Mouse (Mus musculus) midbrain, postnatal 0 days (tissue): ENCODE results near the gene Atad2b. TPM values are rescaled to one million over a fixed set of nuclear protein-coding genes. Genes with fewer than 3 reads are reported as not detected.

Source experiments
- ATAC-seq: fragments of 200-750 bp; cut with Nextera tagmentation; 2 replicates; pipeline ENCODE4 v1.8.0; 2017; ENCODE audit warnings: moderate number of reproducible peaks, mild to moderate bottlenecking, moderate TSS enrichment, moderate library complexity; ENCODE audit not compliant: low FRiP score
- DNase-seq: peaks from one replicate; pipeline ENCODE4 v3.0.0-alpha.2; 2015; ENCODE audit warnings: low spot score
- H3K27ac ChIP-seq: fragments of 300-500 bp; sonication (generic); 2 replicates; pipeline ENCODE4 v1.5.1; 2014; ENCODE audit warnings: low read depth, mild to moderate bottlenecking, low read length, mixed read lengths
- H3K27me3 ChIP-seq: fragments of 300-500 bp; sonication (generic); 2 replicates; pipeline ENCODE4 v1.6.1; 2014; ENCODE audit warnings: low read length, control low read depth, mixed read lengths; ENCODE audit not compliant: insufficient read depth
- H3K36me3 ChIP-seq: fragments of 300-500 bp; sonication (generic); 2 replicates; pipeline ENCODE4 v1.6.1; 2014; ENCODE audit warnings: low read length, control low read depth, mixed read lengths; ENCODE audit not compliant: insufficient read depth
- H3K4me1 ChIP-seq: fragments of 300-500 bp; sonication (generic); 2 replicates; pipeline ENCODE4 v1.6.1; 2014; ENCODE audit warnings: mild to moderate bottlenecking, control low read depth, antibody characterized with exemption, low read length, mixed read lengths; ENCODE audit not compliant: insufficient read depth
- H3K4me2 ChIP-seq: fragments of 300-500 bp; sonication (generic); 2 replicates; pipeline ENCODE4 v1.6.1; 2014; ENCODE audit warnings: low read depth, mild to moderate bottlenecking, low read length, mixed read lengths; ENCODE audit not compliant: poor library complexity, severe bottlenecking
- H3K4me3 ChIP-seq: fragments of 300-500 bp; sonication (generic); 2 replicates; pipeline ENCODE4 v1.5.1; 2014; ENCODE audit warnings: low read depth, mild to moderate bottlenecking, low read length, moderate library complexity
- H3K9ac ChIP-seq: fragments of 300-500 bp; sonication (generic); replicated peaks from 2 replicates; pipeline ENCODE4 v1.6.1; 2014; ENCODE audit warnings: mild to moderate bottlenecking, low read length, moderate library complexity, mixed read lengths; ENCODE audit not compliant: poor library complexity, severe bottlenecking
- H3K9me3 ChIP-seq: fragments of 300-500 bp; sonication (generic); 2 replicates; pipeline ENCODE4 v1.6.1; 2016; ENCODE audit warnings: low read length, control low read depth
- CTCF ChIP-seq: IDR thresholded peaks from 2 replicates; pipeline ENCODE4 v1.5.1; 2016; ENCODE audit warnings: antibody characterized with exemption, mild to moderate bottlenecking
- WGBS: fragments of 180-500 bp; shearing (Covaris S2); extraction: QIAGEN DNeasy Blood & Tissue Kit; methylation state at CpG from one replicate; pipeline ENCODE4 v1.1.7; 2014; 5-methylcytosine and 5-hydroxymethylcytosine counted together
- polyA plus RNA-seq: library from polyadenylated mRNA; unstranded; fragments of >200 nt; fragmentation: Nextera tagmentation; extraction: Ambion mirVana; gene quantifications from 2 replicates; pipeline ENCODE4 v1.2.1, GENCODE M21; 2015
- total RNA-seq: library from RNA; depleted of rRNA; stranded (reverse); fragments of >200 nt; gene quantifications from 2 replicates; pipeline ENCODE4 v1.2.3, GENCODE M21; 2014; rRNA removed

The Atad2b gene
- total and polyA plus RNA-seq, 2 experiments from 2014 or later: 8.8 to 27.2 TPM

- Histone ChIP-seq H3K27me3 (no peaks in the 10 kb centered on the region), H3K4me2 (no peak overlapping the region), H3K4me1 (no peaks in the 10 kb centered on the region), H3K9ac (no peak overlapping the region), H3K4me3 (no peak overlapping the region), H3K27ac (no peak overlapping the region), H3K9me3 (no peaks in the 10 kb centered on the region), H3K36me3 (no peaks in the 10 kb centered on the region)
- DNase-seq (no peak), ATAC-seq (no peak)
- WGBS: 90% methylated on average over 12 of the region's 12 CpGs
- no peak for TF ChIP-seq CTCF
These were observed 156.0 kb downstream of the Atad2b start for GRCm38 (mm10) chr12:5073191-5073590.

- ATAC-seq: no peak
- peaks cover 22% of the 10 kb centered on the region for H3K36me3 ChIP-seq
- H3K27ac ChIP-seq: no peak overlapping the region
- no peak for DNase-seq
- H3K27me3 ChIP-seq: no peaks in the 10 kb centered on the region
- H3K4me3 ChIP-seq: no peak overlapping the region
- 96% methylated on average over 4 of the region's 4 CpGs for WGBS
- H3K4me2 ChIP-seq: no peak overlapping the region
- no peaks in the 10 kb centered on the region for H3K4me1 ChIP-seq
- H3K9me3 ChIP-seq: no peaks in the 10 kb centered on the region
- no peak overlapping the region for H3K9ac ChIP-seq
- TF ChIP-seq CTCF: no peak
These were observed 164.3 kb downstream of the Atad2b start for GRCm38 (mm10) chr12:5081480-5081879.

- Histone ChIP-seq H3K27ac (no peak overlapping the region), H3K9ac (no peak overlapping the region), H3K4me1 (peaks cover 2% of the 10 kb centered on the region; the same call in 1 of the 2 replicates), H3K9me3 (no peaks in the 10 kb centered on the region), H3K4me2 (no peak overlapping the region), H3K4me3 (no peak overlapping the region), H3K36me3 (peaks cover 23% of the 10 kb centered on the region), H3K27me3 (no peaks in the 10 kb centered on the region)
- TF ChIP-seq CTCF: no peak
- no peak for ATAC-seq
- WGBS: 94% methylated on average over 5 of the region's 5 CpGs
- no peak for DNase-seq
These were observed 167.6 kb downstream of the Atad2b start for GRCm38 (mm10) chr12:5084714-5085113.

GRCm38 (mm10) chr12:5087787-5088519, 170.8 kb downstream of the Atad2b start:
- no peak overlapping the region for H3K4me2 ChIP-seq
- H3K27me3 ChIP-seq: 0 out of 2 replicates have a peak, but pooled peaks cover 3% of the 10 kb centered on the region
- H3K9me3 ChIP-seq: no peaks in the 10 kb centered on the region
- 24% methylated on average over 10 of the region's 10 CpGs for WGBS
- DNase-seq: peak; percentile 88
- no peak overlapping the region for H3K9ac ChIP-seq
- no peak overlapping the region for H3K4me3 ChIP-seq
- no peak overlapping the region for H3K27ac ChIP-seq
- peaks cover 34% of the 10 kb centered on the region for H3K36me3 ChIP-seq
- peaks cover 2% of the 10 kb centered on the region; the same call in 1 of the 2 replicates for H3K4me1 ChIP-seq
- TF ChIP-seq CTCF: no peak
- peak; percentile 48; the same call in 1 of the 2 replicates for ATAC-seq

GRCm38 (mm10) chr12:5088639-5089038, 171.5 kb downstream of the Atad2b start:
- Histone ChIP-seq H3K9ac (no peak overlapping the region), H3K9me3 (no peaks in the 10 kb centered on the region), H3K4me3 (no peak overlapping the region), H3K27me3 (0 out of 2 replicates have a peak, but pooled peaks cover 3% of the 10 kb centered on the region), H3K36me3 (peaks cover 28% of the 10 kb centered on the region), H3K4me1 (peaks cover 2% of the 10 kb centered on the region; the same call in 1 of the 2 replicates), H3K27ac (peak overlapping the region; percentile 68), H3K4me2 (no peak overlapping the region)
- ATAC-seq: no peak
- DNase-seq: no peak
- no peak for TF ChIP-seq CTCF
- WGBS: 30% methylated on average over 1 of the region's 1 CpGs

Other genes with a start within 250 kb of the Atad2b start
- 0.99 and 1.9 TPM in 2 replicates for gene Fam228a, start 178.9 kb upstream of the Atad2b start, total RNA-seq
- 0.26 and 0.58 TPM in 2 replicates for gene Fam228a, start 178.9 kb upstream of the Atad2b start, polyA plus RNA-seq
- gene Pfn4, start 148.3 kb upstream of the Atad2b start, total RNA-seq: 10.1 and 12.8 TPM in 2 replicates
- 19.9 and 24.9 TPM in 2 replicates for gene Pfn4, start 148.3 kb upstream of the Atad2b start, polyA plus RNA-seq
- 5.6 and 6.5 TPM in 2 replicates for gene Fam228b, start 148.1 kb upstream of the Atad2b start, total RNA-seq
- 7.2 and 8.7 TPM in 2 replicates for gene Fam228b, start 148.1 kb upstream of the Atad2b start, polyA plus RNA-seq
- gene Sf3b6, start 99.8 kb upstream of the Atad2b start, total RNA-seq: 72.9 and 84.7 TPM in 2 replicates
- 299 and 341 TPM in 2 replicates for gene Sf3b6, start 99.8 kb upstream of the Atad2b start, polyA plus RNA-seq
- gene Fkbp1b, start 75.8 kb upstream of the Atad2b start, total RNA-seq: 55.5 and 82.1 TPM in 2 replicates
- gene Fkbp1b, start 75.8 kb upstream of the Atad2b start, polyA plus RNA-seq: 80.5 and 83.8 TPM in 2 replicates
- 9.7 and 11.0 TPM in 2 replicates for gene Wdcp, start 74.0 kb upstream of the Atad2b start, total RNA-seq
- gene Wdcp, start 74.0 kb upstream of the Atad2b start, polyA plus RNA-seq: 11.0 and 11.6 TPM in 2 replicates
- gene Mfsd2b, start 43.0 kb upstream of the Atad2b start, total RNA-seq: 1.1 and 2.5 TPM in 2 replicates
- 1.3 and 1.5 TPM in 2 replicates for gene Mfsd2b, start 43.0 kb upstream of the Atad2b start, polyA plus RNA-seq
- gene Ubxn2a, start 9.6 kb upstream of the Atad2b start, total RNA-seq: 26.6 and 35.1 TPM in 2 replicates
- gene Ubxn2a, start 9.6 kb upstream of the Atad2b start, polyA plus RNA-seq: 36.9 and 40.9 TPM in 2 replicates